Mouse (Mus musculus) layer of hippocampus, adult 2 months (tissue): ENCODE measurements around the gene Rfesd. TPM values are rescaled to one million over a fixed set of nuclear protein-coding genes. Genes with fewer than 3 reads are reported as not detected.

Experiments
- DNase-seq, 2 experiments: peaks; one replicate each; pipeline ENCODE4 v3.0.0; 2022; ENCODE audit warnings: low spot score in 2 of 2
- H3K27ac ChIP-seq: fragments of 200-600 bp; 2 replicates; pipeline ENCODE4 v1.8.1; 2022
- H3K4me3 ChIP-seq: fragments of 200-600 bp; 2 replicates; pipeline ENCODE4 v1.8.1; 2022; ENCODE audit warnings: mild to moderate bottlenecking
- CTCF ChIP-seq: fragments of 200-600 bp; conservative IDR thresholded peaks from 2 replicates; pipeline ENCODE4 v1.8.1; 2022; ENCODE audit warnings: antibody characterized with exemption, mild to moderate bottlenecking, moderate library complexity
- long read RNA-seq, 2 experiments: library from polyadenylated mRNA; stranded (forward); transcript quantifications; one replicate each; pipeline ENCODE4 v2.0.0; 2021; ENCODE audit warnings: borderline mapping rate in 2 of 2
- total RNA-seq, 2 experiments: library from RNA; stranded (reverse); gene quantifications; 2 replicates each; pipeline ENCODE4 v1.2.3; 2021

Rfesd gene
- total RNA-seq = 10 to 100 TPM; 18.2 to 21.6 TPM
- long read RNA-seq, experiment 1, transcript Rfesd-203 (4 exons, 1,436 nt) = major isoform, 5 of 9 reads
- long read RNA-seq, experiment 1, partial matches to known transcripts = 0 of 9 reads
- long read RNA-seq, experiment 1, other reads (novel, unspliced or antisense) = 1 of 9 reads
- long read RNA-seq, experiment 2, transcript Rfesd-203 (4 exons, 1,436 nt) = major isoform, 6 of 14 reads
- long read RNA-seq, experiment 2, partial matches to known transcripts = 0 of 14 reads
- long read RNA-seq, experiment 2, other reads (novel, unspliced or antisense) = 0 of 14 reads

GRCm38 (mm10) chr13:76017974-76018843 is at the start of gene Rfesd:
Gene Rfesd (minus strand): TSS chr13:76018719.
- H3K27ac ChIP-seq = peak within 1 kb of the TSS; percentile 96
- DNase-seq = peak; percentile 97 to 98
- TF ChIP-seq CTCF = no peak

GRCm38 (mm10) chr13:76064363-76064945 is 45.9 kb upstream of the Rfesd start:
- no peak overlapping the region for H3K27ac ChIP-seq
- H3K4me3 ChIP-seq = no peak overlapping the region
- no peak for DNase-seq
- no peak for TF ChIP-seq CTCF

More at GRCm38 (mm10) chr13:76017974-76018843, at the start of gene Rfesd:
- H3K4me3 ChIP-seq = peak within 1 kb of the TSS; percentile 82

- TF ChIP-seq CTCF = no peak
- no peak overlapping the region for H3K27ac ChIP-seq
- H3K4me3 ChIP-seq = no peak overlapping the region
- DNase-seq = no peak
Observed at GRCm38 (mm10) chr13:76063548-76063947, 45.0 kb upstream of the Rfesd start.

GRCm38 (mm10) chr13:76062569-76062968 is 44.0 kb upstream of the Rfesd start:
- Histone ChIP-seq H3K27ac (no peak overlapping the region), H3K4me3 (no peak overlapping the region)
- no peak for DNase-seq
- TF ChIP-seq CTCF = no peak

GRCm38 (mm10) chr13:76062126-76062525 is 43.6 kb upstream of the Rfesd start:
- no peak for DNase-seq
- TF ChIP-seq CTCF = no peak
- Histone ChIP-seq H3K4me3 (no peak overlapping the region), H3K27ac (no peak overlapping the region)

- Histone ChIP-seq H3K4me3 (no peak overlapping the region), H3K27ac (no peak overlapping the region)
- no peak for TF ChIP-seq CTCF
- no peak for DNase-seq
Observed at GRCm38 (mm10) chr13:76059591-76059990, 41.1 kb upstream of the Rfesd start.

GRCm38 (mm10) chr13:76057267-76058069 is 38.9 kb upstream of the Rfesd start:
- TF ChIP-seq CTCF = no peak
- peak; percentile 15 to 42 for DNase-seq
- H3K27ac ChIP-seq = no peak overlapping the region
- H3K4me3 ChIP-seq = no peak overlapping the region; the same call in 1 of the 2 replicates

DNA sequence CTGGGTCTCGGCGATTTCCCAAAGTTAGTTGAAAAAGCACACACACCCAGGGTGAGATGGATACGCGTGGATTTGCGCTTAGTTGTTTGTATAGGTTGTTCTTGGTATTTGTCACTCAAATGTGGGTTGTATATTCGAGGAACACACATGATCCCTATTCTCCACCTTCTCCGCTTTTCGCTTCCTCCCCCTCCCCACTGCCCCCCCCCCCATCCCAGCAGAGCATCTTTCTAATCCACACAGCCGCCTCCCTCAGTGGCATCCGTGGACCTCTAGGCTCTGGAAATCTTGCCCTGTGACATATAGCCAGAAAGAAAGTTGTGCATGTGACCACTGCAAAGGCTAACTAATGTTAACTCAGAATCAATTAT is 38.4 kb upstream of the Rfesd start, which contains the start of gene Gpr150:
Gene Gpr150 (minus strand): TSS at position 101 of the 371 bp plus-strand sequence.
- Histone ChIP-seq H3K4me3 (peak within 1 kb of the TSS; percentile 75), H3K27ac (peak within 1 kb of the TSS; percentile 87)
- DNase-seq = no peak
- TF ChIP-seq CTCF = no peak

DNA sequence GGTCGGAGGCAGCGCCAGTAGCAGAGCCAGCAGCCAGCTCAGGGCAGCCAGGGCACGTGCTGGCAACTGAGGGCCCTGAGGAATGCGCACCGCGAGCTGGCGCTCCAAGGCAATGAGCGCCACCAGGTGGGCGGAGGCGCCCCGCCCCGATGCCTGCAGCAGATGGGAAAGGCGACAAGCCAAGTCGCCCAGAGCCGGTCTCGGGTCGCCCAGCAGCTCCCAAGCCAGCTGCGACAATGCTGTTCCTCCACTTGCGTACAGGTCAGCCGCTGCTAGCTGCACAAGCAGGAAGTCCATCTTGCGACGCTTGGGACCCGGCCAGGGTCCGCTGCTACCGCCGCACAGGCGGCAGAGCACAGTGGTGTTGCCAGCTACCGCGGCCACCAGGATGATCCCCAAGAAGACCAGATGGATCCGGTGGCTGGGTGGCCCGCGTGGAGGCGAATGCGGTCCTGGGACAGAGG is 37.8 kb upstream of the Rfesd start:
- Histone ChIP-seq H3K4me3 (peak overlapping the region; percentile 75), H3K27ac (peak overlapping the region; percentile 87)
- TF ChIP-seq CTCF = peak; percentile 63
- DNase-seq = peak; percentile 40 to 61

GRCm38 (mm10) chr13:76055391-76056232 is 37.1 kb upstream of the Rfesd start:
- peak in 1 of 2 experiments; percentile 17 for DNase-seq
- no peak for TF ChIP-seq CTCF
- Histone ChIP-seq H3K4me3 (peak overlapping the region; percentile 75), H3K27ac (peak overlapping the region; percentile 87)

- H3K27ac ChIP-seq = no peak overlapping the region
- TF ChIP-seq CTCF = no peak
- no peak for DNase-seq
- H3K4me3 ChIP-seq = no peak overlapping the region
Observed at GRCm38 (mm10) chr13:76044971-76045370, 26.5 kb upstream of the Rfesd start.

DNA sequence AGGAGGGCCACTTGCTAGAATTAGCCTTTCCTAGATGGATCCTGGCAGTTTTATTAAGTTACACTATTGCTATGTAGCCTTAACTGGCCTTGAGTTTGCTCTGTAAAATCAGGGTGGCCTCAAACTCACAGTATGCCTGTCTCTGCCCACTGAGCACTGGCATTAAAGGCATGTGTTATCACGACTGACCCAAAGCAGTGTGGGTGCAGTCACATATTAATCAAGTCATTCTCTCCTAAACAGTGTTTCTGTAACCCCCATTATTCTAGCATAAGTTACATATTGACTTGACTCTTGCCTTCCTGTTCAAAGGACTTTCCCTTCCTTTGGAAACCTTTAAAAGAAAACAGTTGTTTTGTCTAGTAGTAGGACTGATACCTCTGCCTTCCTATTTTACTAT is 23.9 kb upstream of the Rfesd start:
- no peak for DNase-seq
- TF ChIP-seq CTCF = no peak
- no peak overlapping the region for H3K4me3 ChIP-seq
- no peak overlapping the region for H3K27ac ChIP-seq
